Mouse (Mus musculus): ENCODE measurements around the gene Taf4. TPM values are rescaled to one million over a fixed set of nuclear protein-coding genes. Genes with fewer than 3 reads are reported as not detected.

Gene Taf4
- polyA plus RNA-seq, 1 experiment from 2014 or later, result 2.1 TPM

Other genes with a start within 250 kb of the Taf4 start
- 5.5 and 6.3 TPM in 2 replicates for gene Lsm14b, start 48.3 kb upstream of the Taf4 start, polyA plus RNA-seq (2015; fragmentation: Nextera tagmentation; extraction: Ambion mirVana)
- 347 and 368 TPM in 2 replicates for gene Psma7, start 65.8 kb upstream of the Taf4 start, polyA plus RNA-seq (2015; fragmentation: Nextera tagmentation; extraction: Ambion mirVana)
- gene Ss18l1, start 65.9 kb upstream of the Taf4 start, polyA plus RNA-seq (2015; fragmentation: Nextera tagmentation; extraction: Ambion mirVana), result 2.5 and 4.1 TPM in 2 replicates
- 24.4 and 25.8 TPM in 2 replicates for gene Mtg2, start 93.9 kb upstream of the Taf4 start, polyA plus RNA-seq (2015; fragmentation: Nextera tagmentation; extraction: Ambion mirVana)
- not detected in 2 replicates for gene Hrh3, start 127.8 kb upstream of the Taf4 start, polyA plus RNA-seq (2015; fragmentation: Nextera tagmentation; extraction: Ambion mirVana)
- gene Osbpl2, start 142.7 kb upstream of the Taf4 start, polyA plus RNA-seq (2015; fragmentation: Nextera tagmentation; extraction: Ambion mirVana), result 31.5 and 36.9 TPM in 2 replicates
- gene Adrm1, start 194.8 kb upstream of the Taf4 start, polyA plus RNA-seq (2015; fragmentation: Nextera tagmentation; extraction: Ambion mirVana), result 123 and 139 TPM in 2 replicates
- gene Lama5, start 249.2 kb upstream of the Taf4 start, polyA plus RNA-seq (2015; fragmentation: Nextera tagmentation; extraction: Ambion mirVana), result 21.9 and 29.1 TPM in 2 replicates

Measured in heart, embryonic 15.5 days (tissue).